Mouse (Mus musculus): ENCODE measurements around the gene Zfp444.

Zfp444 gene

GRCm38 (mm10) chr7:6213144-6213543 lies 41.1 kb downstream of the Zfp444 start:
- DNase-seq (ENCODE audit: low read depth, low spot score), result peak; percentile 86

- peak; percentile 48 for DNase-seq (ENCODE audit: low read depth, low spot score)
Measured at GRCm38 (mm10) chr7:6214691-6215090, 42.7 kb downstream of the Zfp444 start.

- DNase-seq (ENCODE audit: low read depth, low spot score), result peak; percentile 63
Measured at GRCm38 (mm10) chr7:6220147-6220546, 48.1 kb downstream of the Zfp444 start.

GRCm38 (mm10) chr7:6221978-6222377 lies 50.0 kb downstream of the Zfp444 start, which contains the start of gene Zscan5b:
TSS of gene Zscan5b (plus strand) at chr7:6222278.
- no peak for DNase-seq (ENCODE audit: low read depth, low spot score)

- DNase-seq (ENCODE audit: low read depth, low spot score), result peak; percentile 88
Measured at GRCm38 (mm10) chr7:6228491-6228890, 56.5 kb downstream of the Zfp444 start.

- DNase-seq (ENCODE audit: low read depth, low spot score), result peak; percentile 85
Measured at GRCm38 (mm10) chr7:6239787-6240186, 67.8 kb downstream of the Zfp444 start.

GRCm38 (mm10) chr7:6240841-6241425 lies 68.9 kb downstream of the Zfp444 start:
- DNase-seq (ENCODE audit: low read depth, low spot score), result peak; percentile 74
